Mouse (Mus musculus) embryonic facial prominence, embryonic 14.5 days (tissue): ENCODE measurements at regions not wholly inside any gene's neighbourhood (a gene's known extent, or its start where the extent isn't known, plus 50 kb on each side); places are given as distances from the start of the nearest gene placed in this dataset.
A peak's percentile ranks its signal among the peaks of the same experiment; 100 is the strongest.

Experiments
- ATAC-seq: fragments of 200-750 bp; cut with Nextera tagmentation; 2 replicates; pipeline ENCODE4 v1.8.0; 2017; ENCODE audit warnings: low read depth, moderate number of reproducible peaks, moderate TSS enrichment
- DNase-seq: peaks from one replicate; pipeline ENCODE4 v3.0.0-alpha.2; 2015; ENCODE audit warnings: low spot score
- H3K27ac ChIP-seq: fragments of 300-500 bp; sonication (generic); replicated peaks from 2 replicates; pipeline ENCODE4 v1.5.1; 2014; ENCODE audit warnings: low read depth, mild to moderate bottlenecking, low read length, moderate library complexity
- H3K27me3 ChIP-seq: fragments of 300-500 bp; sonication (generic); replicated peaks from 2 replicates; pipeline ENCODE4 v1.6.1; 2014; ENCODE audit warnings: low read length; ENCODE audit not compliant: control insufficient read depth, insufficient read depth
- H3K36me3 ChIP-seq: fragments of 300-500 bp; sonication (generic); 2 replicates; pipeline ENCODE4 v1.6.1; 2014; ENCODE audit warnings: low read length, mixed read lengths; ENCODE audit not compliant: control insufficient read depth, insufficient read depth
- H3K4me1 ChIP-seq: fragments of 300-500 bp; sonication (generic); 2 replicates; pipeline ENCODE4 v1.6.1; 2014; ENCODE audit warnings: antibody characterized with exemption, low read length; ENCODE audit not compliant: control insufficient read depth, insufficient read depth
- H3K4me2 ChIP-seq: fragments of 300-500 bp; sonication (generic); 2 replicates; pipeline ENCODE4 v1.6.1; 2014; ENCODE audit warnings: low read depth, mild to moderate bottlenecking, low read length, moderate library complexity, mixed read lengths
- H3K4me3 ChIP-seq: fragments of 300-500 bp; sonication (generic); 2 replicates; pipeline ENCODE4 v1.5.1; 2014; ENCODE audit warnings: low read depth, mild to moderate bottlenecking, low read length
- H3K9ac ChIP-seq: fragments of 300-500 bp; sonication (generic); 2 replicates; pipeline ENCODE4 v1.6.1; 2014; ENCODE audit warnings: low read depth, mild to moderate bottlenecking, low read length, moderate library complexity, mixed read lengths
- H3K9me3 ChIP-seq: fragments of 300-500 bp; sonication (generic); 2 replicates; pipeline ENCODE4 v1.6.1; 2016; ENCODE audit warnings: low read length; ENCODE audit not compliant: control insufficient read depth
- WGBS: fragments of 180-500 bp; shearing (Covaris S2); extraction: QIAGEN DNeasy Blood & Tissue Kit; methylation state at CpG from one replicate; pipeline ENCODE4 v1.1.7; 2014; 5-methylcytosine and 5-hydroxymethylcytosine counted together

DNA sequence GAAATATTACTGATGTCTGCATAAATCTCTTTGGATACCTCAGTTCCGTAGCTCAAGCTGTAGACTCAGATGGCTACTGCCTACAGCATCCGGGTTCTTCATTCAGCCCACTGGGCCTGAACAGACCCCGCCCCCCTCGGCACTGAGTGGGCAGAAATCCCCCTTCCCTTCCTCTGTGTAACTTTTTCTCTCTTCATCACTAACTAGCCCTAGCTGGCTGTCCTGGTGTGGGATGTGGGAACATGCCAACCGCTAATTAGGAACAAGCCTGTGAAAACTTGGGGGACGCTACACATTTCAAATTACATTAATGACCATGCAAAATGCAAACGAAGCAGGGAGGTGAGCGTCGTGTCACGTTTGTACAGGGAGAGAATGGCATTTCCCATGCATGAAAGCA lies 147.5 kb downstream of the Sp3 start:
- H3K27ac ChIP-seq: no peak overlapping the region
- no peaks in the 10 kb centered on the region for H3K27me3 ChIP-seq
- no peak overlapping the region for H3K4me2 ChIP-seq
- no peak overlapping the region for H3K9ac ChIP-seq
- H3K36me3 ChIP-seq: no peaks in the 10 kb centered on the region
- H3K4me1 ChIP-seq: peaks cover 2% of the 10 kb centered on the region; the same call in 1 of the 2 replicates
- ATAC-seq: no peak
- H3K9me3 ChIP-seq: no peaks in the 10 kb centered on the region
- DNase-seq: no peak
- H3K4me3 ChIP-seq: no peak overlapping the region
- WGBS: 80% methylated on average over 10 of the region's 10 CpGs

DNA sequence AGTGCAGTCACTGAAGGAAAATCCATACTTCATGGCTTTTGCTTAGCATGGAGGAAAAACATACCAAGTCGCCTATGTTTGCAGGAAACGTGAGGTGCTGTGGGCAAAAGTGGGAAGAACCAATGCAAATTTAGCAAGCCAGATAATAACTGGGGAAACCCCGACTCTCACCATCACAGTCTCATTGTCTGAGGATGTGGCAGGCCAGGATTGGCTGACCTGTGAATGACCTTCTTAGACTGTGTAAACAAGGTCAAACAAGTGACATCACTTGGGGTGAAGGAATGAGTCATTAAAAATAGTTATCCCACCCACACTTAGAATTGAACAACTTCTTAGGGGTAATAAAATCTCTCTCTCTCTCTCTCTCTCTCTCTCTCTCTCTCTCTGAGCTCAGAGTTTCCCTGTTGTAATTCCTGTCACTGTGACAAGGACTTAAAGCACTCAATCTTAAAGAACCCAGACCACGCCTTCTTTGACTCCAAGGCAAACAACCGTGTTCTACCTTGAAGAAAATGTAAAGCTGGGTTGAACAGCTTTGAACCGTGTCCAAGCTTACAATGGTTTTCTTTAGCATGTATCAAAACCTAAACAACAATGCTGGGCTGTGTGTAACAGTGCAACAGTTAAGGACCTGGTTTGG lies 142.0 kb downstream of the Sp3 start:
- ATAC-seq (no peak), DNase-seq (peak; percentile 63)
- Histone ChIP-seq H3K9ac (no peak overlapping the region), H3K4me3 (no peak overlapping the region), H3K27ac (no peak overlapping the region), H3K4me2 (no peak overlapping the region), H3K9me3 (peaks cover 12% of the 10 kb centered on the region; the same call in 1 of the 2 replicates), H3K36me3 (no peaks in the 10 kb centered on the region), H3K4me1 (peaks cover 11% of the 10 kb centered on the region; the same call in 1 of the 2 replicates), H3K27me3 (no peaks in the 10 kb centered on the region)
- WGBS: 48% methylated on average over 6 of the region's 6 CpGs

DNA sequence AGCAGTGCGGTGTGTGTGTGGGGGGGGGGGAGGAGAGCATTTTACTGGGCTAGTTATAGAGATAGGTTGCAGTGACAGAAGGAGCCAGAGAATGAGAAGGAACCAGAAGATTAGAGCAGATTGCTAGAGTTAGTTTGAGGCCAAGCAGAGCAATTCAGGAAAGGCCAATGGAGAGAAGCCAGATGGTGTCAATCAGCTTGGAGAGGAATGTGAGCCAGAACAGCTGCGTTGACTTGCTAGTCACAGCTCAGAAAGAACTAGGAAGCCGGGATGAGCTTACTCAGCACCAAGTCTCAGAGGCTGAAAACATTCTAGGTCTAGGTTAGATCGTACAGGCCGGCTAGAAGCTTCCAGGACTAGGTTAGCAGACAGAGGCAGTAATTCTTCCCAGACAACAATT lies 140.6 kb downstream of the Sp3 start:
- no peak overlapping the region for H3K9ac ChIP-seq
- H3K9me3 ChIP-seq: peaks cover 12% of the 10 kb centered on the region; the same call in 1 of the 2 replicates
- no peaks in the 10 kb centered on the region for H3K36me3 ChIP-seq
- 59% methylated on average over 5 of the region's 5 CpGs for WGBS
- H3K4me1 ChIP-seq: peaks cover 11% of the 10 kb centered on the region; the same call in 1 of the 2 replicates
- DNase-seq: peak; percentile 66
- no peak overlapping the region for H3K4me3 ChIP-seq
- H3K27ac ChIP-seq: no peak overlapping the region
- H3K4me2 ChIP-seq: no peak overlapping the region
- H3K27me3 ChIP-seq: no peaks in the 10 kb centered on the region
- ATAC-seq: no peak

DNA sequence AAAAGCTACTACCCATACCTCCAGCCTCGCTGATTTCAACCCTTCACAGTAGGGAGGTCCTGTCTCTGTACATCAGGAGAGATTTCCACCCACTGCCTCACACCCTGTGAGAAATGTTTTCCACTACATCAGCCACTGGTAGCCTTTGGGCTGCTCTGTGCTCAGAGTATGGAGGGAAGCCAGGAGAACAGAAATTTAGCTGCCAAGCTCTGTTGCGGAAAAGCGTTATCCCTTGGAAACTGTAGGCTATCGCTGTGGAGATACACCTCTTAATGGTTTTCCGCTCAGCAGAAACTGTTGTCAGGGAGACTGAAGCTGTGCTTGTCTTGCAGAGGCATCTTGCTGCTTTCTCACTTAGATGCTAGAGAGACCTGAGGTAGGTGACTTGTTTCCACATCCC lies 138.9 kb downstream of the Sp3 start:
- ATAC-seq (peak; percentile 68; the same call in 1 of the 2 replicates), DNase-seq (peak; percentile 65)

DNA sequence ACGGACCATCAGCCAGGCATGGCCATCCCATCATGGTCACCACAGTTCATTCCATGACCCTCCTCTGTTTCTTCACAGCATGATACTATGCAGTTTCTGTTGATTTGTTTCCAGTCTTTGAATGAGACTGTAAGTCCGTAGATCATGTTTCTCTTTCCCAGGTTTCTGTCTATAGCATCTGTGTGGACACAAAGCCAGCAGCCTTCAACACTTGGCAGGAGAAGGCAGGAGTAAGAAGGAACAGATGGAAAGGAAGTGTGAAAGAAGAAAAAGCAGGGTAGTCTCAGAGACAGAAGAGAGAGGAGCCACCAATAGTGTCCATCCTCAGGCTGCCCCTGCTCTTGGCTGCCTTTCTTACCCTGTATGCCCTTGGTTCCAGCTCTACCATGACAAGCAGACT lies 136.6 kb downstream of the Sp3 start:
- 69% methylated on average over 2 of the region's 2 CpGs for WGBS
- H3K27ac ChIP-seq: no peak overlapping the region
- no peak overlapping the region for H3K9ac ChIP-seq
- H3K4me1 ChIP-seq: 0 out of 2 replicates have a peak, but pooled peaks cover 3% of the 10 kb centered on the region
- ATAC-seq: no peak; the same call in 1 of the 2 replicates
- no peaks in the 10 kb centered on the region for H3K36me3 ChIP-seq
- H3K4me2 ChIP-seq: no peak overlapping the region
- H3K9me3 ChIP-seq: peaks cover 12% of the 10 kb centered on the region; the same call in 1 of the 2 replicates
- no peak overlapping the region for H3K4me3 ChIP-seq
- H3K27me3 ChIP-seq: no peaks in the 10 kb centered on the region
- peak; percentile 57 for DNase-seq

More for the DNA sequence above, 138.9 kb downstream of the Sp3 start:
- Histone ChIP-seq H3K4me3 (no peak overlapping the region), H3K4me2 (no peak overlapping the region), H3K4me1 (peaks cover 11% of the 10 kb centered on the region; the same call in 1 of the 2 replicates), H3K27ac (no peak overlapping the region; the same call in 1 of the 2 replicates), H3K9me3 (peaks cover 12% of the 10 kb centered on the region; the same call in 1 of the 2 replicates), H3K9ac (no peak overlapping the region), H3K27me3 (no peaks in the 10 kb centered on the region), H3K36me3 (no peaks in the 10 kb centered on the region)
- WGBS: 74% methylated on average over 5 of the region's 5 CpGs

DNA sequence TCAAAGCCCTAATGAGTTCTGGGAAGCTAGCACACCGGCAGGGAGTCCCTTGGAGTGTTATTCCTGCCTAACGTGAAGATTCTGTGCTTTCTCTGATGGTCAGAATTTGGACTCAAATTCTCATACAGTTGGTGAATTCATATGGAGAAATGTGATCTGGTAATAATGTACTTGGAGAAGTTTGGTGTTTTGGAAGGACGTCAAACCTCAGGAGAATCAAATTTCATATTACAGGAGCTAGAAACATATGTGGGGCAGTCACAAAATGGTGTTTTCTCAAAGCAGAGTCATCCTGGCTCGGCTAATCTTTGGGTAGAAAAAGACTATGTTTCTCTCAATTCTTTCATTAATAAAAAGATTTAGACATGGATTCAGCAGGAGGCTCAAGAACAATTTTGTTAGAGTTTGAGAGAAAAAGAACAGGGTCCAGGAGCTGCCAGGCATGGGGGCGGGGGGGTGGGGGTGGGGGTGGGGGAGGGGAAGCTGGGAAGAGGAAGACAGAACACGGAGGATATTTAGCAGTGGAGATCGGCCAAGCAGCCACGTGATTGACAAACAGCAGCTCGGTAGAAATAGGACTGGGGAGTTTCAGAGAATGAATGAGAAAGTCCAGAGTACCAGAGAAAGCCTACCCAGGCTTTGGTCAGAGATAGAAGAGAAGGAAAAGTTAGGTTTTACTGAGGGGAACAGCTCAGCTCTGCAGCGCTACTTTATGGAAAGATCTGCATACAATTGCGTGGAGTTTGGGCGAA lies 130.6 kb downstream of the Sp3 start:
- ATAC-seq (0 out of 2 replicates have a peak, but pooled peaks have one; percentile 41), DNase-seq (peak; percentile 72)
- H3K36me3 ChIP-seq: no peaks in the 10 kb centered on the region
- 0 out of 2 replicates have a peak overlapping the region, but pooled peaks have one; percentile 4 for H3K4me3 ChIP-seq
- H3K27ac ChIP-seq: peak overlapping the region; percentile 46
- peak overlapping the region; percentile 32 for H3K4me2 ChIP-seq
- H3K9ac ChIP-seq: no peak overlapping the region
- H3K27me3 ChIP-seq: no peaks in the 10 kb centered on the region
- peaks cover 14% of the 10 kb centered on the region for H3K4me1 ChIP-seq
- peaks cover 13% of the 10 kb centered on the region; the same call in 1 of the 2 replicates for H3K9me3 ChIP-seq
- 26% methylated on average over 12 of the region's 12 CpGs for WGBS

DNA sequence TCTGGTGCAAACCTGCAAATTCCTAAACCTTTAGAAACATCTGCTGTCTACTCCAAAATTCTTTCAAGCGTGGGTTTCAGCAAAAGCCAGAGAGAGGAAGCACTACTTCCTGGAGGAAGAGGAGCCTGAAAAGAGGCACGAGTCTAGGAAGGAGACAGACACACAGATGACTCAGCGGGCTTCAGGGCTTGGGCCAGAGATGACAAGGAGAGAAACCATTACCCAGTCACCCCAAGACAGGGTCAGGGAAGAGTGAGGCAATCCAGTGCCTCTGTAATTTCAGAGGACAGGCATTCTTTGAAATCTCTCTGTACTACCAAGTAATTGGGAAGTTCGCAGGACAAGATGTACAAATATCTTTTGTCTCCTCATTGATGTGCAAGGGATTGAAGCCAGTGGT lies 127.7 kb downstream of the Sp3 start:
- Histone ChIP-seq H3K4me1 (peaks cover 24% of the 10 kb centered on the region), H3K4me2 (no peak overlapping the region), H3K27ac (no peak overlapping the region), H3K9ac (no peak overlapping the region), H3K27me3 (no peaks in the 10 kb centered on the region), H3K4me3 (no peak overlapping the region), H3K9me3 (peaks cover 13% of the 10 kb centered on the region; the same call in 1 of the 2 replicates), H3K36me3 (no peaks in the 10 kb centered on the region)
- WGBS: 68% methylated on average over 4 of the region's 4 CpGs
- DNase-seq: no peak
- no peak for ATAC-seq

DNA sequence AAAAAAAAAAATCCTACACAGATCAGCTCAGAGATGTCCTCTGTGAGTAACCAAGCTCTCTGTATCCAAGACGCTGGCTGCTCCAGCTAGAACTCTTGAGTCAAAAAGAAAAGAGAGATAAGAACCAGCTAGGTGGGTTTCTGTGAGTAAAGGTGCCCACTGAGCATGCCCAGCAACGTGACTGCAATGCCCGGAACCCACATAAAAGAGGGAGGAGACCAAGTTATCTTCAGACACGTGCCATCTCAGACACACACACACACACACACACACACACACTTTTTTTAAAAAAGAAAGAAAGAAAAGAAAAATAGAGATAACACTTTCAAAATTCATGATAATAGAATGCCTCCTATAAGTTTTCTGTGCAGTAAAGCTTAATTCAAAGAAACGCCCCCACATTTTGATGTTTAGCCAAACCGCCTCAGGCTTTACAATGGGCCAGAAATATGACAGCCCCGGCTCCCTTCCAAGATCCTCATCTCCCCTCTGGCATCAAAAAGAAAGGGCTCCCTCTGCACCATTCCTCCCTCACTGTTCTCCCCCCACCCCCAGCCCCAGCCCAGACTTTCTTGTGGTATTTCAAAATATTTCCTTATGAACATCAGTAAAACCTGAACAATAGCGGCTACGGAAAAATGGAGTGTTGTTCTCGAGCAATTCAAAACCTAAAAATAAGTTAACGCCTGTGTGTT lies 124.8 kb downstream of the Sp3 start:
- Histone ChIP-seq H3K4me2 (no peak overlapping the region; the same call in 1 of the 2 replicates), H3K9ac (no peak overlapping the region), H3K9me3 (peaks cover 13% of the 10 kb centered on the region; the same call in 1 of the 2 replicates), H3K4me3 (no peak overlapping the region), H3K4me1 (peaks cover 10% of the 10 kb centered on the region; the same call in 1 of the 2 replicates), H3K36me3 (no peaks in the 10 kb centered on the region), H3K27me3 (no peaks in the 10 kb centered on the region), H3K27ac (peak overlapping the region; percentile 19; the same call in 1 of the 2 replicates)
- WGBS: 52% methylated on average over 11 of the region's 11 CpGs
- ATAC-seq (peak; percentile 74; the same call in 1 of the 2 replicates), DNase-seq (peak; percentile 85)
